Mouse (Mus musculus) stomach, postnatal 0 days (tissue): ENCODE measurements around the gene Unc119. TPM values are rescaled to one million over a fixed set of nuclear protein-coding genes. Genes with fewer than 3 reads are reported as not detected.

Experiments
- ATAC-seq: fragments of 200-750 bp; cut with Nextera tagmentation; 2 replicates; pipeline ENCODE4 v1.8.0; 2017; ENCODE audit not compliant: low FRiP score, low TSS enrichment
- DNase-seq: peaks from one replicate; pipeline ENCODE4 v3.0.0-alpha.2; 2016; ENCODE audit warnings: low spot score
- H3K27ac ChIP-seq: fragments of 300-500 bp; sonication (generic); replicated peaks from 2 replicates; pipeline ENCODE4 v1.5.1; 2014; ENCODE audit warnings: mild to moderate bottlenecking, control low read depth
- H3K27me3 ChIP-seq: fragments of 300-500 bp; sonication (generic); 2 replicates; pipeline ENCODE4 v1.6.1; 2014; ENCODE audit warnings: low read length; ENCODE audit not compliant: control insufficient read depth, insufficient read depth
- H3K36me3 ChIP-seq: fragments of 300-500 bp; sonication (generic); 2 replicates; pipeline ENCODE4 v1.6.1; 2014; ENCODE audit warnings: low read length, mixed read lengths; ENCODE audit not compliant: control insufficient read depth, insufficient read depth
- H3K4me1 ChIP-seq: fragments of 300-500 bp; sonication (generic); replicated peaks from 2 replicates; pipeline ENCODE4 v1.6.1; 2014; ENCODE audit warnings: antibody characterized with exemption; ENCODE audit not compliant: control insufficient read depth, insufficient read depth
- H3K4me2 ChIP-seq: fragments of 300-500 bp; sonication (generic); replicated peaks from 2 replicates; pipeline ENCODE4 v1.6.1; 2014; ENCODE audit warnings: low read depth, mild to moderate bottlenecking, control low read depth, moderate library complexity
- H3K4me3 ChIP-seq: fragments of 300-500 bp; sonication (generic); 2 replicates; pipeline ENCODE4 v1.5.1; 2014; ENCODE audit warnings: low read depth, low read length, control low read depth
- H3K9ac ChIP-seq: fragments of 300-500 bp; sonication (generic); 2 replicates; pipeline ENCODE4 v1.6.1; 2014; ENCODE audit warnings: mild to moderate bottlenecking, low read length, control low read depth, mixed read lengths
- H3K9me3 ChIP-seq: fragments of 300-500 bp; sonication (generic); 2 replicates; pipeline ENCODE4 v1.6.1; 2016; ENCODE audit warnings: low read length; ENCODE audit not compliant: control insufficient read depth
- CTCF ChIP-seq: IDR thresholded peaks from 2 replicates; pipeline ENCODE4 v1.5.1; 2016; ENCODE audit warnings: antibody characterized with exemption, low read depth, mild to moderate bottlenecking, moderate library complexity
- EP300 ChIP-seq: optimal IDR thresholded peaks from 2 replicates; pipeline ENCODE3; 2016; ENCODE audit warnings: antibody characterized with exemption
- WGBS: fragments of 180-500 bp; shearing (Covaris S2); extraction: QIAGEN DNeasy Blood & Tissue Kit; methylation state at CpG from one replicate; pipeline ENCODE4 v1.1.7; 2014; 5-methylcytosine and 5-hydroxymethylcytosine counted together
- polyA plus RNA-seq: library from polyadenylated mRNA; unstranded; fragments of >200 nt; fragmentation: Nextera tagmentation; extraction: Ambion mirVana; gene quantifications from 2 replicates; pipeline ENCODE4 v1.2.1, GENCODE M21; 2015

Gene Unc119
- polyA plus RNA-seq, 1 experiment from 2014 or later, result 27.9 TPM

DNA sequence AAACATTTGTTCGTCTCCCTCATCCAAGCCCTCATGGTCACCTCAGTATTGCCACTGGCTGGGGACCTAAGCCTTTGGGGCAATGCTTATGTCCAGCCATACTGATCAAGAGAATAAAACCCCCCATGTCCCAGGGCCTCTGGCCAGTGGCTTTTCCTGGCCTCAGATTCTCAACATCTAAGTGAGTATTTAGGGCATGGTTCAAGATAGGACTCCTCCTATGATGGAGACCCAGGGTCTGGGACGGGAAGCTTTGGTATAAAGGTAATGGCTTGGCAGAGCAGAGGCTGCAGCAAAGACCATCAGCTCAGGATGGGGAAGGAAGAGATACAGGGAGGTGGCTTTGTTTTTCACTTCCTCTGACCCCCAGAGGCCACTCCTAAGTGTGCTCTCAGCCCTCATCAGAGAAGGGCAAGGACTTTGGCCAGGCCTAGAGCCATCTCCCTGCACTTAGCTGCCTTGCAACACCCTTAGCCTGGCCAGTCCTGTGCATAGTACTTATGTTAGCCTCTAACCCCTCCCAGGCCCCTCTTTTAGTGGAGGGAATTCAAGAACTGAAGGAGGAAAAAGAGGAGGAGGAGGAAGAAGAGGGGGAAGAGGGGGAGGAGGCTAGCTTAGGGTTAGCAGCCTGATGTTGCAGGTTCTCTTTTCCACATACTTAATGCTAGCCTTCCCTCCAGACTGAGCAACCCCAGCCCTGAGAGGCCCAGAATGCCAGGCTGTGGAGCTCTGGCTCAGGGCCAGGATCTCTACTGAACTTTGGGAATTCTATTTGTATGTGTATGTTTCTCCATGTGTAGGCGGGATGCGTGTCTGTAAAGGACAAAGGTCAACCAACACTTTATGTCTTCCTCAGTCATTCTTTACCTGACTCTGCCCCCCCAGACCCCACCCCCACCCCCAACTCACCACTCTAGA is 6.4 kb downstream of the Unc119 start:
- ATAC-seq, result no peak
- Histone ChIP-seq H3K27me3 (no peaks in the 10 kb centered on the region), H3K4me1 (no peaks in the 10 kb centered on the region), H3K27ac (no peak overlapping the region), H3K4me2 (no peak overlapping the region), H3K9me3 (no peaks in the 10 kb centered on the region), H3K4me3 (no peak overlapping the region), H3K36me3 (peaks cover 2% of the 10 kb centered on the region; the same call in 1 of the 2 replicates), H3K9ac (no peak overlapping the region)
- DNase-seq, result no peak
- 58% methylated on average over 4 of the region's 4 CpGs for WGBS
- TF ChIP-seq EP300 (no peak), CTCF (no peak)

DNA sequence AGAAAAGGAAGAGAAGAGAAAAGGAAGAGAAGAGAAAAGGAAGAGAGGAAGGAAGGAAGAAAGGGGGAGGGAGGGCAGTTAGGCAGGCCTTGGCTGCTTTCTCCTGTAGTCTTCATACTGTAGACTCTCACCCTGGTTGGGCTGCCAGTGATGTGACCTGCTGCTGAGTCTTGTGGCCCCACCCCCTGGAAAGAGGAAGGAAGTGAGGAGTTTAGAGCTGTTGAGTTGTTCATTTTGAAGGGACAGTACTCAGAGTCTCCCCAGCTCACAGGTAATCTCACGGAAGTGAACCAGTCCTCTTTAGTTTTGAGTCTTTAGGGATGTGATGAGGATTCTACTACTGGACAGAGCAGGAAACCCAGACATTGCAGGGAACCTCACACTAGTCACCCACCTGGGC is 9.8 kb downstream of the Unc119 start:
- Histone ChIP-seq H3K4me1 (no peaks in the 10 kb centered on the region), H3K4me2 (no peak overlapping the region), H3K4me3 (no peak overlapping the region), H3K36me3 (peaks cover 2% of the 10 kb centered on the region; the same call in 1 of the 2 replicates), H3K27ac (no peak overlapping the region), H3K27me3 (no peaks in the 10 kb centered on the region), H3K9me3 (no peaks in the 10 kb centered on the region), H3K9ac (no peak overlapping the region)
- ATAC-seq, result no peak
- no peak for DNase-seq
- 89% methylated on average over 1 of the region's 1 CpGs for WGBS
- TF ChIP-seq EP300 (no peak), CTCF (no peak)

DNA sequence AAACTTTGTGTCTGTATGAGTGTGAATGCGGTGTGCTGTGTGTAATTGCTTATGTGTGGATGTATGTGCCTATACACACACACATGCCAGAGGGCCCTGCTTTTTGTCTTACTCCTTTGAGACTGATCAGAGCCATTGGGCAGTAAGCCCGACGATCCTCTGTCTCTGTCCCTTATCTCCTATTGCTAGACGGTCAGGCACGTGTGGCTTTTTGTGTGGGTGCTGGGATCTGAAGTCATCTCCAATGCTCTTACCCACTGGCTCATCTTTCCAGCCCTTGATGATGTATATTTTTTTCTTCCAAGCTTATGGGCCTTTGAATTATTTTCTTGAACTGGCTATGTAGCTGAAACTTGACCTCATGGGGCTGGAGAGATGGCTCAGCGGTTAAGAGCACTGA is 11.6 kb downstream of the Unc119 start:
- no peaks in the 10 kb centered on the region for H3K36me3 ChIP-seq
- no peaks in the 10 kb centered on the region for H3K9me3 ChIP-seq
- no peaks in the 10 kb centered on the region for H3K4me1 ChIP-seq
- DNase-seq (no peak), ATAC-seq (no peak)
- no peak overlapping the region for H3K9ac ChIP-seq
- WGBS, result 86% methylated on average over 6 of the region's 6 CpGs
- no peak overlapping the region for H3K27ac ChIP-seq
- H3K27me3 ChIP-seq, result no peaks in the 10 kb centered on the region
- H3K4me2 ChIP-seq, result no peak overlapping the region
- no peak overlapping the region for H3K4me3 ChIP-seq
- no peak for TF ChIP-seq EP300
- TF ChIP-seq CTCF, result no peak

DNA sequence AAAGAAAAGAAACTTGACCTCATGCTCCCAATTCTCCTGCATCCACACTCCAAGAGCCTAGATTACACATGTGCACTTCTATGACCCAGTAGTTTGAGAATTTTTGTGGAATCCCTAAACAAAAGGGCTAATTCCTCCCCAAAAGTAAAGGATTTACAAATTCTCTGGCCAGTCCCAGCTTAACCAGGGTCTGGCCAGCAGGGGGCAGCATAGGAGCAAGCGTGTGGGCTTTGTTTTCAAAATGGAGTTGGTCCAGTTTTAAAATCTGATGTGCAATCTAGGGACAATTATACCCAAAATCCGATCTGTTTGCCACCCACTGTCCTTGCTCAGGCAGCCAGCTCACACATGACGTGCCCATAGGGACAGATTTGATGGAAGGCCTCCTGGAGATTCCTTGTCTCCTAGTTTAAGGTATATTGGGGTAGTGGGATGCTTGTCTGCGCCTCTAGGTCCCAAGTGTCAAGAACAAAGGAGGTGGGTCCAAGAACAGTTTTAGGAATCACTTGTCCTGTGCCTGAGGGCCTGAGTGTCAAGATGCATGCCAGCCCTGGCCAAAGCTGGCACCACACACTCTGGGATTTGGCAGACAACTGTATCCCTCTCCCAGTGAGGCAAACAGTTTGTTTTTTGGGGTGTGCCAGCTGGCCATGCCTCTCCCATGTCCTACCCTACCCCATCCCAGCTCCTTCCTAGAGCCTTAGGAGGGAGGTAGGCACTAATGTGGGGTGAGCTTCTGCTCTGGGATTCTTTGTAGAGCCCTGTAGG is 12.4 kb downstream of the Unc119 start:
- H3K9me3 ChIP-seq, result no peaks in the 10 kb centered on the region
- TF ChIP-seq CTCF, result peak; percentile 83
- TF ChIP-seq EP300, result no peak
- H3K4me2 ChIP-seq, result no peak overlapping the region
- H3K27ac ChIP-seq, result no peak overlapping the region
- no peak for ATAC-seq
- no peaks in the 10 kb centered on the region for H3K27me3 ChIP-seq
- peak; percentile 77 for DNase-seq
- 31% methylated on average over 4 of the region's 4 CpGs for WGBS
- H3K4me3 ChIP-seq, result no peak overlapping the region
- H3K9ac ChIP-seq, result no peak overlapping the region
- no peaks in the 10 kb centered on the region for H3K4me1 ChIP-seq
- no peaks in the 10 kb centered on the region for H3K36me3 ChIP-seq

DNA sequence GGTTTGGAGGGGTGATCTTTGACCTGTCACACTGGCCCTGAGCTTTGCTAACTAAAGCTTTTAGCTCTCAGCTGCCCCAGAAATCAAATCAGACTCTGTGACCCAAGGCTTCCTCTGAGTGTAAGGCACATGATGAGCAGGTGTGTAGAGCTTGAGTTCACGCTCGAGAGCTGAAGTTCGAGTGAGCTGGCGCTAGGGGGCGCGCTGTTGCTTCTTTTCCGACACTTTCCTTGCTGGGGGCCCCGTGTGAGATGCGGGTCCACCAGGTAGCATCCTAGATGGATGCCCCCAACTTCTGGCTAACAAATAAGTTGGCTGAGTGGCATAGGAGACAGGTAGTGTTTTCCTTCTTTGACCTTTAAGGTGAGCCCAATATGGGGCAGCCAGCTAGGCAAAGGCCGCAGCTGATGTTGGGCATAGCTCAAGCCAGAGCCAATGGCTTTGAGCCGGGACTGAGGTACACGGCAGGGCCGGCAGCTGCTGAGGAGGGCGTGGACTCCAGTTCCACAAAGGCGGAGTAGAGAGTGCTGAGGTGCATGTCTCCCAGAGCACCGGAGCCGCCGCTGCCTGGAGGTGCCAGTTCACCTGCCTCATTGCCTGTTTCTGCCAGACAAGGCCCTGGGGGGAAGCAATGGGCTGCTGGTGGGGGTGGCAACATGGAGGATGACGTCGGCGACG is 15.2 kb downstream of the Unc119 start:
- no peaks in the 10 kb centered on the region for H3K4me1 ChIP-seq
- H3K9ac ChIP-seq, result no peak overlapping the region
- TF ChIP-seq CTCF (peak; percentile 74), EP300 (no peak)
- no peak overlapping the region for H3K4me3 ChIP-seq
- H3K36me3 ChIP-seq, result no peaks in the 10 kb centered on the region
- ATAC-seq (peak; percentile 25; the same call in 1 of the 2 replicates), DNase-seq (peak; percentile 57)
- 13% methylated on average over 22 of the region's 22 CpGs for WGBS
- no peak overlapping the region for H3K4me2 ChIP-seq
- H3K9me3 ChIP-seq, result no peaks in the 10 kb centered on the region
- no peaks in the 10 kb centered on the region for H3K27me3 ChIP-seq
- no peak overlapping the region for H3K27ac ChIP-seq
